Mouse (Mus musculus): ENCODE data around the gene Nxph4. TPM values are rescaled to one million over a fixed set of nuclear protein-coding genes. Genes with fewer than 3 reads are reported as not detected.

Gene Nxph4
- polyA plus RNA-seq, 1 experiment from 2014 or later: 109 TPM

- H3K36me3 ChIP-seq: peaks cover 37% of the 10 kb centered on the region
- H3K9me3 ChIP-seq (replicated peaks): no peaks in the 10 kb centered on the region
- no peak overlapping the region for H3K4me2 ChIP-seq (replicated peaks)
- 82% methylated on average over 7 of the region's 7 CpGs for WGBS
- H3K4me3 ChIP-seq: no peak overlapping the region
- no peak overlapping the region for H3K9ac ChIP-seq
- H3K27me3 ChIP-seq: no peaks in the 10 kb centered on the region
- ATAC-seq (ENCODE audit: low FRiP score): no peak
- no peak overlapping the region; the same call in 1 of the 2 replicates for H3K27ac ChIP-seq
- no peaks in the 10 kb centered on the region for H3K4me1 ChIP-seq
These were observed 57.1 kb downstream of the Nxph4 start for GRCm38 (mm10) chr10:127477301-127477700.

GRCm38 (mm10) chr10:127476541-127476940 is 57.8 kb downstream of the Nxph4 start:
- ATAC-seq (ENCODE audit: low FRiP score): no peak
- Histone ChIP-seq H3K9me3 (replicated peaks) (no peaks in the 10 kb centered on the region), H3K9ac (no peak overlapping the region), H3K36me3 (peaks cover 40% of the 10 kb centered on the region), H3K4me1 (peaks cover 3% of the 10 kb centered on the region; the same call in 1 of the 2 replicates), H3K4me2 (replicated peaks) (no peak overlapping the region), H3K27ac (no peak overlapping the region), H3K4me3 (no peak overlapping the region), H3K27me3 (no peaks in the 10 kb centered on the region)
- 84% methylated on average over 3 of the region's 3 CpGs for WGBS

Other genes starting within 250 kb of the Nxph4 start
- gene Mbd6, start 245.5 kb downstream of the Nxph4 start, polyA plus RNA-seq (2016; fragmentation: Nextera tagmentation; extraction: Ambion mirVana): 17.9 and 19.8 TPM in 2 replicates
- gene Mars, start 222.8 kb downstream of the Nxph4 start, polyA plus RNA-seq (2016; fragmentation: Nextera tagmentation; extraction: Ambion mirVana): 142 and 152 TPM in 2 replicates
- gene Arhgap9, start 212.6 kb downstream of the Nxph4 start, polyA plus RNA-seq (2016; fragmentation: Nextera tagmentation; extraction: Ambion mirVana): 2.0 and 2.2 TPM in 2 replicates
- gene Gli1, start 192.6 kb downstream of the Nxph4 start, polyA plus RNA-seq (2016; fragmentation: Nextera tagmentation; extraction: Ambion mirVana): 3.7 and 4.8 TPM in 2 replicates
- 0.08 TPM in 1 of 2 replicates, not detected in the other for gene Inhbe, start 180.1 kb downstream of the Nxph4 start, polyA plus RNA-seq (2016; fragmentation: Nextera tagmentation; extraction: Ambion mirVana)
- gene Inhbc, start 164.1 kb downstream of the Nxph4 start, polyA plus RNA-seq (2016; fragmentation: Nextera tagmentation; extraction: Ambion mirVana): not detected in 2 replicates
- gene R3hdm2, start 154.2 kb downstream of the Nxph4 start, polyA plus RNA-seq (2016; fragmentation: Nextera tagmentation; extraction: Ambion mirVana): 39.1 and 41.4 TPM in 2 replicates
- gene Stac3, start 32.9 kb downstream of the Nxph4 start, polyA plus RNA-seq (2016; fragmentation: Nextera tagmentation; extraction: Ambion mirVana): 2.2 and 4.8 TPM in 2 replicates
- gene Ndufa4l2, start 19.6 kb downstream of the Nxph4 start, polyA plus RNA-seq (2016; fragmentation: Nextera tagmentation; extraction: Ambion mirVana): 7.7 and 8.4 TPM in 2 replicates
- gene Shmt2, start 12.1 kb downstream of the Nxph4 start, polyA plus RNA-seq (2016; fragmentation: Nextera tagmentation; extraction: Ambion mirVana): 67.1 and 67.5 TPM in 2 replicates
- gene Lrp1, start 86.6 kb upstream of the Nxph4 start, polyA plus RNA-seq (2016; fragmentation: Nextera tagmentation; extraction: Ambion mirVana): 111 and 115 TPM in 2 replicates
- gene Stat6, start 108.4 kb upstream of the Nxph4 start, polyA plus RNA-seq (2016; fragmentation: Nextera tagmentation; extraction: Ambion mirVana): 8.8 and 11.3 TPM in 2 replicates
- gene Nemp1, start 132.3 kb upstream of the Nxph4 start, polyA plus RNA-seq (2016; fragmentation: Nextera tagmentation; extraction: Ambion mirVana): 7.8 and 8.9 TPM in 2 replicates
- gene Nab2, start 134.0 kb upstream of the Nxph4 start, polyA plus RNA-seq (2016; fragmentation: Nextera tagmentation; extraction: Ambion mirVana): 6.8 and 8.9 TPM in 2 replicates
- 0.33 and 0.67 TPM in 2 replicates for gene Myo1a, start 170.6 kb upstream of the Nxph4 start, polyA plus RNA-seq (2016; fragmentation: Nextera tagmentation; extraction: Ambion mirVana)
- gene Tac2, start 189.9 kb upstream of the Nxph4 start, polyA plus RNA-seq (2016; fragmentation: Nextera tagmentation; extraction: Ambion mirVana): not detected in 2 replicates
- 5.2 and 5.3 TPM in 2 replicates for gene Zbtb39, start 205.0 kb upstream of the Nxph4 start, polyA plus RNA-seq (2016; fragmentation: Nextera tagmentation; extraction: Ambion mirVana)
- gene Gpr182, start 217.2 kb upstream of the Nxph4 start, polyA plus RNA-seq (2016; fragmentation: Nextera tagmentation; extraction: Ambion mirVana): 0.61 and 0.70 TPM in 2 replicates
- 0.05 TPM in 1 of 2 replicates, not detected in the other for gene Rdh1, start 225.2 kb upstream of the Nxph4 start, polyA plus RNA-seq (2016; fragmentation: Nextera tagmentation; extraction: Ambion mirVana)
- not detected in 2 replicates for gene Rdh16f1, start 225.2 kb upstream of the Nxph4 start, polyA plus RNA-seq (2016; fragmentation: Nextera tagmentation; extraction: Ambion mirVana)
- gene Rdh9, start 241.8 kb upstream of the Nxph4 start, polyA plus RNA-seq (2016; fragmentation: Nextera tagmentation; extraction: Ambion mirVana): 0.08 TPM in 1 of 2 replicates, not detected in the other